Mouse (Mus musculus) induced T-regulatory cell, adult 2 months (primary cell): ENCODE results near the gene Mapk14.
"Not testable (repeated sequence)": the region's sequence is repeated elsewhere in the genome, so short reads cannot be mapped to it uniquely, and the experiment has no call there.

Source experiments
- DNase-seq: peaks from one replicate; pipeline ENCODE4 v3.0.0-alpha.2; 2012; ENCODE audit warnings: low read depth

Mapk14 gene

DNA sequence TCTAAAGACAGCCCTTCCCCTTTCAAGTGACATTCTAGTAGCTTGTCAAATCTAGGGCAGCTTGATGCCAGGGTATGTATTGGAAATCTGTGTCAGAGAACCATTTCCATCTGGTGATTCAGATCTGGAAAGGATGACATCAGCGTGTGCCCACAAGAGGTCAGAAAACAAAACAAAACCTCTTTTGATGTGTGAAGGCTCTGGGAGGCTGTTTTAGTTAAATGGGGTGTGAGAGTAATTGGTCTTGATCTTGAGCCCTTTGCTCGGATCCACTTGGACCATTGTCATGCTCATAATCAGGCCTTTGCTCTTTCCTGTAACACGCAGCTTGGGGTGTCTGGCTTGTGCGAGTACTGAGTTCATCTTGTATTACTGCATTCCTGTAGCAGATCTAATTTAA lies 7.1 kb downstream of the Mapk14 start:
- peak; percentile 86 for DNase-seq

DNA sequence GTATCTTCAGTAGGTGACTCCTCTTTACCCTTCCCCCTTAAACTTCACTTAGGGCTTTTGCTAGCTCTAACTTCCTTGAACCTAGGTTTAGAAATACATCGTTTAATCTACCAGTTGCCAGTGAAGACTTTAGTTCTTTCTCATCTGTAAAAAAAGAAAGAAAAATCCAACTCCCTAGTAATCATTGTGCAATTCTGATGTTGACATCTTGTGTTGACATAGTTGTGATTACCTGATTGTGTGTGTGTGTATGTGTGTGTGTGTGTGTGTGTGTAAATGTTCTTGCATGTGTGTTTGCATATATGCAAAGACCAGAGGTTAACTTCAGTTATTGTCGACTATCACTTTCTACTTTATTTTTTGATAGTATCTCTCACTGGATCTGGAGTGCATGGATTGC lies 7.5 kb downstream of the Mapk14 start:
- no peak for DNase-seq

DNA sequence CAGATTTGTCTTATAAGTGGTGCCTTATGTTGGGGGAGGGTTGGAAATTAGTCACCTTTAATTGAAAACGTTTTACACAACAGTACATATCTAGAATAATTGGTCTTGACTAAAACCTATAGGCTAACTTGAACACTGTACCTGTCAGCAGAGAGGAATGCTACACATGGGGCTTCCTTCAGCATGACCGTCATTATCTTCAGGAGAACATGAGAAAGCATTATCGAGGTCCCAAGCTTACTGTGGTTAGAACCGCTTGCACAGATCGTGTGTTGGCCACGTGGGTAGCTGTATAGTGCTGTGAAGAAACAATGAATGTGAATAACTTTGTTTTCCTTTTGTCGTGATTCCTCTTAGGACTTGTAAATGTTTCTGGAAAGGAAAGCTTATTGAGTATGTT lies 8.7 kb downstream of the Mapk14 start:
- peak; percentile 55 for DNase-seq

DNA sequence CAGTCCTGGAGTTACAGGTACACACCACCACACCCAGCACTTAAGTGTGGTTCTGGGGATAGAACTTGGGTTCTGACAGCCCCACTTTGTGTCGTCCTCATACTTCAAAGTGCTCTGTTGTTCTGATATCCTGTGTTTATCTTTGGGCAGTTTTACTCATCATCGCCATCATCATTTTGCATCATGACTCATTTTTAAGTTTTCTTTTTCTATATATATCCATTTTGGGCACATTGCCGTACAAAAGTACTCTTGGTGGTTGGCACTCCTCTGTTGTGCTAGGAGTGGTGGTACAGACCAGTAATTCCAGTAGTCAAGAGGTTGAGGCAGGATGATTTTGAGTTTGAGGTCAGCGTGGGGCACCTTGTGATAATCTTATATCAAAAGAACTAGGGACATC lies 10.0 kb downstream of the Mapk14 start:
- peak; percentile 73 for DNase-seq

DNA sequence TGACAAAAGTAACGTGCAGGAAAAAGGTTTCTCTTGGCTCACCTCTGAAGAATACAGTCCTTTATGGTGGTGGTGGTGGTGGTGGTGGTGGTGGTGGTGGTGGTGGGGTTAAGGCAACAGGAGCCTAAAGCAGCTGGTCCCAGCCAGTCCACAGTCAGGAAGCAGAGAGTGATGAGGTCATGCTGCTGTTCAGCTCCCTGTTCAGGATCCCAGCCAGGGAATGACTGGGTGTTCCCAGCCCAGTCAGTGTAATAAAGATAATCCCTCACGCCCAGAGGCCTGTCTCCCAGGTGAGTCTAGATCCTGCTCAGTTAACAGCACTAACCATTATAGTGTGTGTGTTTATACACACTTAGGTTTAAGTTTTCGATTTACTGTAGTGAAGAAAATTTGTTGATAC lies 10.6 kb downstream of the Mapk14 start:
- no peak for DNase-seq

DNA sequence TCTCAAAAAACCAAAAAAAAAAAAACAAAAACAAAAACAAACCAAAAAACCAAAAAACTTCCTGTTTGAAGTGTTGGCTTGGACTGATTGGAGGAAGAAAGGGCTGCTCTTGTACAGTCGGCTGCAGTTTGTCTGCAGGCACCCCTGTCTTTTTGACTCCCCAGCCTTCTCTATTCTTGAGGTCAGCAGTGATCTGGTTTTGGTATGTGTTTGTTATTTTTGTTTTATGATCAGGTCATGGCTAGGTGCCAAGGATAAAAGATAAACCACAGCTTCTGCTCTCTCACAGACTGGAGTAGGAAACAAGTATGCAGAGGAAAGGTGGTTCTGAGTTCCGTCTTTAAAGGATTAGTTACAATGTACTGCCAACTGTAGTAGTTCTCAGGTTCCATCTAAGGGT lies 11.5 kb downstream of the Mapk14 start:
- peak; percentile 60 for DNase-seq

DNA sequence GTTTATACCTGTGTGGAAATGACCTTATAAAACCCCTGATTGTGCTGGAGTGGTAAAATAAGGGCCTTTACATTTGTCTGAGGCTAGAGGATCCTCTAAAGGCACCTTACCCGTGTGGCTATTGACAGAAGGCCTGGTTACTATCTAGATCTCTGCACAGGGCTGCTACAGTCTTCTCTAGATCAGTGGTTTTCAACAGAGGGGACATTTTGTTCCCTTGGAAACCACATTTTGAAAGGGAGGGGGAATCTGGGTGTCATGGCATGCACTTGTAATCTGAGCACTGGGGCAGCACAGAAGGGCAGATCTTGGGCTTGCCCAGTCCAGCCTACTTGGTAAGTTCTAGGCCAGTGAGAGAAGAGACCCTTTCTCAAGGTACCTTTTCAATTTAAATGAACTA lies 15.6 kb downstream of the Mapk14 start:
- DNase-seq, result no peak

DNA sequence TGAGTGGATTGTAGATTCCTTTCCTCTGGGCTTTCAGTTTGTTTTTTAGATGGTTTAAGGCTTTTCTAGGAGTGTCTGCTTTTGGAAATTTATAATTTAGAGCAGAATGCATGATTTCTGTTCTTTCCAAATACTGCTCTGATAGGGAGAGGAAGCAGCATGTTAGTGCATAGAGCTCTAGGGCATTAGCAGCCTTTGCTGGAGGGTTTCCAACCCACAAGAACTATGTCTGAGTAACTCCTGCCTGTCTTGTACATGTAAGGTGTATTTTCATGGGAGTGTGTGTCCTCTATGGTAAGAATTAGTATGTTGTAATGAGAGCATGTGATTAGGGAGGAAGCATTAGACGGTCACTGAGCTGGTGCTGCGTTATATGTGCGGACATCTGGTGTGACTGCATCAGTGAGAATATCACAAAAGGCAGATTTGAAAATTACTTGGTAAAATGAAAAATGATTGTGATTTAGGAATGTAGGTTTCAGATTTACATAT lies 16.1 kb downstream of the Mapk14 start:
- DNase-seq, result no peak

DNA sequence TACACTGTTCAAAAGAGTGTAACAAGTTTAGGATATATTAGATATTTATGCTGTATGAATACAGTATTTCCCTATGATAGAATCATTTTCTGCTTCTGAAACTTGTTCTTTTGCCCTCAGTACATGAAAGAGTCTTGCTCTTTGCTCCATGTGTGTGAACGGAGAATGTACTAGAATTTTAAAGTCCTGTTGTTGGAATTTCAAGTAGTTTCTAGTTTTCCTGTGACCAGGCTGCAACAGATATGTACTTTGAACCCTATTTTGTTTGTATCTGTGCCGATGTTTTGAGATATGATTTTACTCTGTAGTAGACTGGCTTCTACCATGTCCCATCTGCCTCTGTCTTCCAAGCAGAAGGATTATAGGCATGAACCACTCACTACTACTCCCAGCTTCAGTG lies 16.7 kb downstream of the Mapk14 start:
- DNase-seq, result no peak

DNA sequence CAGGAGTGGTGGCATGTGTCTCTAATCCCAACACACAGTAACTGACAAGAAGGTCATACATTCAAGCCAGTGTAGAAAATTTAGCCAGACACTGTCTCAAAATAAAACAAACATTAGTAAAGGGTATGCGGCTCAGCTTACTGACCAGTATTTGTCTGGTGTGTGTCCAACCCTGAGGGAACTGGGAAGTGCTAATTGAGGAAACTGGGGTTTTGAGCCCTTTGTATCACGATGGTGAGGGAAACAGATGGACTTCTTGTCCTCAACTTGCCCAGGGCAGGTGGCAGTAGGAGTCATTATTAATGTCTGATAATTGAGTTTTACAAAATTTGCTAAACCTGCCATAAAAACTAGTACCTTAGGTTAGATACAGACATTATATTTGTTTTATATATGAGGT lies 17.9 kb downstream of the Mapk14 start:
- no peak for DNase-seq

DNA sequence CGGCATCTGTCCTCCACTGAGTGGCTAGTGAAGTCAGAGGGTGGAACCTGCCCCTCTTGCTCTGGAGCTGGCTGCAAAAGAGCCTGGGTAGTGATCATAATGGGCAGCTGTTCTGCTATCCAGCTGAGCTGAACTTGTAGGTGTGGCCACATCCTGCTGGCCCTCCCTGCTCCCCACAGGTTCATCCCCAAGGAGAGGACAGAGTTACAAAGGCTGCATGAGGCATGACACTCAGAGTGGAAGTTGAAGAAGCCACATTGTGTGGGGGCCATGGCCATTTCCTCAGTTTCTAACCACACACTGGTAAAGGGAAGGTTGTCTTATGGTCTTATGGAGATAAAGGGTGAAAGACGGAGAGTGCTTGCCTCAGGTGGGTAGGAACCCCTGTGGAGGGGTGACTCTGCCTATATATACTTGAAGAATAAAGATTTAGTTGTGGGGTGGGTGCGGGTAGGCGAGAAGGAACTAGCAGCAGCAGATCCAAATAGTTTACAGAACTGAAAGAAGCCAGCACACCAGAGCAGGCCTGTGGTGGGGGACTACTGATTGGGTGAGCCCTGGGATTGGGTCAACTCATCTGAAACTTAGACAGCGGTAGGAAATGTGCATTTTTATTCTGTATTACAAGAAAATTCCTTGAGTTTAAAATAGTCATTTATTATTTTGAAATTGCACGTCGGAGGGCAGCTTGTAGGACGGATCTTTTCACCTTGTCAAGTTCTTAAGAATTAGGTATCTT lies 18.6 kb downstream of the Mapk14 start:
- no peak for DNase-seq

DNA sequence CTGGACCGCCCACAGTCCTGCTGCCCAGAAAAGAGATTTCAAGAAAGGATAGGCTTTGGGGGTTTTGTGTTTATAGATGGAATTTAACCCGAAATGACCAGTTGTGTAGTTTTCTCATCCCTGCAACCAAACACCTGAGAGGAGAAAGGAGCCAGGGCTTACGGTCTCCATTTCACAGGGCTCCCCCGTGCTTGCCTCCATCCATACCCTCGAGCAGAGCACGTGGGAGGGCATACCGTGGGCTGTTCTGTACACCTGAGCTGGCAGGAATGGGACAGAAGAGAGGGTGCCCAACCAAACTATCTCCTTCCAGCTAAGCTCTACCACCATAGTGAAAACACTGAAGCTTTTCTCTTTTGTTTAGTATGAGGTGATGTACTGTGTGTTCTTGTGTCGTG lies 19.2 kb downstream of the Mapk14 start:
- no peak for DNase-seq

DNA sequence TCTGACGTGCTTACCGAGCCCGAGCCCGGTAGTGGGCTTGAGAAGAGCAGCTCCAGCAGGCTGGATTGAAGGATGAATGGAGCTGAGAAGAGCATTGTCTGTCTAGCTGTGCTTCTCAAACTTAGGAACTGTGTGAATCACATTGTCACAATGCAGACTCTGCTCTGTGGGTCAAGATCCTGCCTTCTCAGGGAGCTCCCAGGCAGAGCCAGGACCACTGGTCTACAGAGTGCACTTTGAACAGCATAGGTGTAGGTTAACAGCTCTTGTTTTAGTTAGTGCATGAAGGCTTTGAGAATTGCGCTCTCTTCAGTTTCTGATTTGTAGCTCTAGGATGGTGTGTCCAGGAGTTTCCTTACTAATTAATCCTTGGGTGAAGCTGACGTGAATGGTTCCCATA lies 20.1 kb downstream of the Mapk14 start:
- DNase-seq, result no peak

DNA sequence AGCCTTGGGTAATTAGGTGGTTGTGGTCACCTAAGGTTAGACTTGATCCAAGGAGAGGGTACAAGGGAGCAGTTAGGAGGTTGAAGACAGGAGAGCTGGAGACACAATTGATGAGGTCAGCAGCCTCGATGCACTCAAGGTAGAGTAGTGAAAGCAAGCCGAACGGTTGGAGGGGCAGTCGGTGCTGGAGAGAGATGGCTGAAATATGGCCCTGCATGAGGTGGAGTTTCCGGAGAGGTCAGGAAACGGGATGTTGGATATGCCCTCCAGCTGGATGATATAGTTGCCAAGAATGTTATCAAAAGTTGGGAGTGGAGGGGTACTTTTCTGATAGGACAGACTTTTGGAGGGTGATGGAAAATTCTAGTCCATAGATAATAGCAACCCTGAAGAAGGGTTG lies 21.2 kb downstream of the Mapk14 start:
- DNase-seq, result no peak

DNA sequence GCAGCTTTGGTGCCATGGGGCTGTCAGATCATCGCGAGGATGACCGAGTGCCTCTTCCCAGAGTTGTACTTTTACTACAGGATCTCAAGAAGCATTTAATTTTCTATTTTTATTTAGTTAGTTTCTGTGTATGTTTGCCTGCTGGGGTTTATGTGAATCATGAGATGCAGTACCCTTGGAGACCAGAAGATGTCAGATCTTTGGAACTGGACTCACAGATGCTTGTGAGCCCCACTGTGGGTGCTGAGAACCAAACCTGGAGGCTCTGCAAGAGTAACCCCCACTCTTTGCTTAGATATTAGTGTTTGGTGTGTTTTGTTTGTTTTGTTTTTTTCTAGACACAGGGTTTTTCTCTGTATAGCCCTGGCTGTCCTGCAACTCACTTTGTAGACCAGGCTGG lies 22.9 kb downstream of the Mapk14 start:
- peak; percentile 34 for DNase-seq

DNA sequence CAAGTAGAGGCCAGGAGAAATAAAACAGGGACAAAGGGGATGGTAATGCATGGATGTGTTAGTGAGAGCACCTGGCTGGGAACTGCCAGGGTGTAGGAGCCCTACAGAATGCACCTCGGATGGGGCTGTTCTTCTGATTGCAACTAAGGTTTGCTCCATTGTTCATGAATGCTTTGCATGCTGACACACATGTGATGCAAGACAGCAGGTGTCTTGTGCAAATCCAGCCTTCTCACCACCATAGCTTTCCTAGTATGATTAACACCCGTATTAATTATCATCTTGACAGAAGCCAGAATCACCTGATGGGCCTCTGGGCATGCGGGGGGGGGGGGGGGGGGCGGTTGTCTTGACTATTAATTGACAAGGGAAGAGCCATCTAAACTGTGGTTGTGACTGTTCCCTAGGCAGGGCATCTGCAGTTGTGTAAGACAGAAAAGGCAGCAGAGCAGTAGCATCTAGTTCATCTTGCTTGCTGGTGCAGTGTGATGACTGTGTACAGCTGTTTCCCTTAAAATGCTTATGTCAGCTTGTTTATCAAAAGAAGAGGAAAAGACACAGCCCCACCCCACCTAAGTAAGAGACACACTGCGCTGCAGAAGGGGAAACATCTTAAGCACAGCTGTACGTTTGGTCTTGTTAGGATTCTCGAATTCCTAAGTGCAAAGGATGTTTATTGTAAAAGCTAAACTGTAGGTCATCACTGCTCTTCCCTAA lies 24.9 kb downstream of the Mapk14 start:
- DNase-seq, result no peak

DNA sequence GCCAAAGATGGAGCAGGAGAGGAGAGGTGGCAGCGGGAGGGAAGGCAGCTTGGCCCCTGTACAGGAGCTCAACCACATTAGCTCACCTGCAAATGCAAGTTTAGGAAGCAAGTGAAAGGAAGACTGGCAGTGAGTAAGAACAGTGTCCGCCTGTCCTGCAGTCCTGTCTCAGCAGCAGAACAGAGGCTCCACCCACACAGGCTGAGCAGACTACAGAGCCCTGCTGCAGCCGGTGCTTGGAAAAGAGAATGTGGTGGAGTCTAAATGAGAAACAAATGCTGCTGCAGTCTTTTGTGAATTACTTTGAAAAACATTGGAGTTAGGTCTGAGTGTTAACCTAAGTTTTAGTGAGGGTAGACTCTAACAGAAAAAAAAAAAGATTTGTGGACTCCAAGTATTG lies 26.4 kb downstream of the Mapk14 start:
- DNase-seq, result no peak

DNA sequence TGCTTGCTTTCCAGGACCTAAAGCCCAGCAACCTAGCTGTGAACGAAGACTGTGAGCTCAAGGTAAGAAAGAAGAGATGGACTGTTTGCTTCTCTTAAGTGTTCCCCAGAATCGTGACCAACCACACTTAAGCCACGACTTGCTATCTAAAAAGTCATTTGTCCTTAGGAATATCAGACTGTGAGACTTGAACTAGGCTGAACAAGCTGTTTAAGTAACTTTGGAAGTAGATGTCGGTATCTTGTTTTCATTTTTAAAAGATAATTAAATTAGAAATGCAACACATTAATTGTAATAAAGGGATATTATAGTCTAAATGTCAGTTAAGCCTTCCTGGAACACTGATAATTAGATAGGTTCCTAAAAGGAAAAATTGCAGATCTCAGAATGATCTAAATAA lies 34.7 kb downstream of the Mapk14 start, which contains the start of gene AC170998.1:
Gene AC170998.1 (plus strand): TSS at position 301 of the 400 bp plus-strand sequence.
- DNase-seq, result no peak

DNA sequence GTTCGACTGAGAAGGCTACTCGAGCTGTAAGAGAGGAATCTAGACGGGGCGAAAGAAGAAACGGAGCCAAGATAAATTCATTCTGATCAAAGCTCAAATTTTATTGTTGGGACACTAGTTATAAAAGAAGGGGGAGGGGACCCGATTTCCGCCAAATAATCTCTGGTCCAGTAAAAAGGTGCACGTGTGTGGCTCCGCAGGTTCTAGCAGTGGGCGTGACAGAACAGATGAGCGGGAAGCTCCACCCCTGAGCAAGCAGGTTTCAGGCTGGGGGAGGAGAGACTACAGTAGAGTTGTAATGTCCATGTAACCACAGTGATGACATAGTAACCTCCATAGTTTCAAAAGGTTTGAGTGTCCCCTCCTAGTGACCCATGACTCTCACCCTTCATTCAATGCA lies 36.4 kb downstream of the Mapk14 start:
- DNase-seq, result not testable (repeated sequence)

DNA sequence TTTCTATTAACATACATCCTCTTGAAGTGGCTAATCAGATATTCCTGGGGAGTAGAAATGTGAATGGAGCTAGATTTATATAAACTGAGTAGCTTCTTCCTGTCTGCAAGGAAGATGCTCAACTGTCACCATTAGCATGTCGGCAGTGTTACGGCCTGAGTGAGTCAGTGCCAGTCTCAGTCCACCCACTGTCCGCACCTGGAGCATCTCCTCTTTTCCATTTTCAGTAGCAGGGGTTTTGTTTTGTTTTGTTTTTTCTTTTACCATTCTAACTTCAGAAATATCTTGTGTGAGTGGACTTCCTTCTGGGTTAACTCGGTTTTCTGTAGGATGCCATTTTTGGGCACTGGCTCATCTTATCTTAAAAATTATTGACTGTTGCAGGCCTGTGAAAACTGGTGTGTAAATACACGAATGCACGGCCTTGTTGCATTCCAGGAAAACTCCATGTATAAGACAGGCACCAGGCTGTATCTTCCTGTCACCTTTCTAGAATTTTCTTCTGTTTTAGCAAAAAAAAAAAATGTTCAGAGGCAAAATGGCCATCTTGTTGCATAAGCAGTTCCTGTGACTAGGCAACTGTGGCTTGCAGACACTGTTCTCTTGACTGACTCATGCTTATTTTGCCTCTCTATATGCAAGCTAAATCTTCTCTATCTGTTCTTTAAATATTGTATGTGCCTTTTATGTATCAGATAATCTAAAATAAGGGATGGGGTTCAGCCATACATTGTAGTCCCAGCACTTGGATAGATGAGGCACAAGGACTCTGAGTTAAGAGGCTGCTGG lies 44.4 kb downstream of the Mapk14 start:
- DNase-seq, result no peak

DNA sequence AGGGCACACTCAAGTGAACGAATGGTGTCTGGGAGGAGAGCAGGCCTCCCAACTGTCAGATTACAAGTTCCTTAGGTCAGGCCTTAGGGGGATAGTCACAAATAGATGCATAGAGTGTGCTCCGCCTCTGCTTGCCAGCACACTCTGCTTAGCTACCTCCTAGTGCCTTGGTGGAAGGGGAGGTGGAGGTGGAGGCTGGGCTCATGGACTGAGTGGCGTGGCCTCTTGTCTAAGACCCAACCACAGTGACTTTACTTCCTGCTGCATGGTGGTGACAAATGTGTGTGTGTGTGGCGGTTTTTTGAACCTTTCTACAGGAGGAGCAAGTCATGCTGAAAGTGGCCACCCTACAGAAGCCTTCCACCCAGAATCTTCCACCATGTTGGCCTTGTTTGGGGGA lies 45.4 kb downstream of the Mapk14 start:
- DNase-seq, result peak; percentile 49

DNA sequence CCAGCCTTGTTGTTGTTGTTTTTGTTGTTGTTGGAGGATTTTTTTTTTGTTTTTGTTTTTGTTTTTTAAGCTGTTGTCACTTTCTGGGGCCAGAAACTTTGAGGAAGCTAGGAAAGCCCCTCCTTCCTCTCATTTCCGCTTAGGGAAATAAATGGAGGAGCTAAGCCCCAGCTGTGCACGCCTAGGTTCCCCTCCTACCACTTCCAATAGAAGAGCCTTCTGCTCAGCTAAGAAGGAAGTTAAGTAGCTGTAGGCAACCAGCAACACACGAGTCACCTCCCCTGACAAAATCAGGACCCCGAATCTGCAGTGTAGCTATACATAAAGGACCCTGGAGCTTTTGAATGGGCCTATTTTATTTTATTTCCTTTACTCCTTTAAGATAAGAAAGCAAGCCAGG lies 46.8 kb downstream of the Mapk14 start:
- no peak for DNase-seq

DNA sequence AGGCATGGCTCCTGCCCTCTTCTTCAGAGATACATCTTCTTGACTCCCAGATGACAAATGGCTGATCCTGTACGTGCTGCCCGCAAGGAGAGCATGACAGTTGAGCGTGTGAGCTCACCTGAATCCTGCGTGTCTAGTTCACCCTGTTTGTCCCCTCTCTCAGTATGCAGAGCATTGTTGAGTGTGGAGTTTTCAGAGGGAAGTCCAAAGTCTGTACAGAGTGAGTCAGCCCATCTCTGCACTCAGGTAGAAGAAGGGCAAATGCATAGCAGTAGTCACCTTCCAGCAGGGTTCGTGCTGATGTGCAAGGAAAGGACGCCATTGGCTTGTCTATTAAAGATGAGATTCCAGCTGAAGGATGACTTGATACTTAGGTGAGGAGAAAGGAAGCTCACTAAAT lies 48.1 kb downstream of the Mapk14 start:
- DNase-seq, result no peak
